In the genomic region with DNA sequence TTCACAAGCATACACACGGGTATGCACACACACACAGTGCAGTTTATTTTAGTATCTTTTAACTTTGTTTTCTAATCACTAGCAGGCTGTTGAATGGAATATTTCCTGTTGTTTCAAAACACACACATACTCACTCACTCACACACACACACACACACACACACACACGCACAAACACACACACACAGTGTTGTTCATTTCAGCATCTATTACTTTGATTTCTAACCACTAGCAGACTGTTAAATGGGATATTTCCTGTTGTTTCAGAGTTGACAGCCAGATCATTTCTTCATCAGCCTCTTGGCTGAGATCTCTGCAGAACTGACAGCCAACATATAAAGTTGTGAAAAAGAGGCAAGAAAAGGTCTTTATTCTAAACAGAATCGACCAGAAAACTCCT, we compare ENCODE assay signal across 18 mouse cellular contexts.
"Had no signal": no experiment of that assay in that cellular context is flagged by ENCODE, and none has a peak within 500 bp of the region (broad histone marks: within the 10 kb centered on the region; RNA-seq: fewer than 3 reads in every experiment).

No protein-coding gene starts in this region.

- H3K36me3 ChIP-seq: midbrain, embryonic 10.5 days; midbrain, embryonic 12.5 days; neural tube, embryonic 13.5 days; neural tube, embryonic 15.5 days had no signal

- H3K9me3 ChIP-seq: midbrain, embryonic 10.5 days; midbrain, embryonic 12.5 days; neural tube, embryonic 13.5 days; neural tube, embryonic 15.5 days had no signal

- H3K27ac ChIP-seq: midbrain, embryonic 10.5 days; midbrain, embryonic 12.5 days; neural tube, embryonic 13.5 days; neural tube, embryonic 15.5 days had no signal

- H3K9ac ChIP-seq: lung, embryonic 14.5 days; midbrain, embryonic 12.5 days; neural tube, embryonic 13.5 days; neural tube, embryonic 15.5 days had no signal

- ATAC-seq: midbrain, embryonic 16.5 days had no signal

- H3K4me2 ChIP-seq: lung, embryonic 14.5 days; midbrain, embryonic 12.5 days; neural tube, embryonic 13.5 days; neural tube, embryonic 15.5 days had no signal

- DNase-seq: lung, embryonic 14.5 days; lung, postnatal 10 days; lung, postnatal 4 days; midbrain, embryonic 14.5 days; retina, postnatal 1 day; right cerebral cortex, adult 18-20 months; right cerebral cortex, postnatal 25 days; right cerebral cortex, postnatal 4 days; spleen, adult 18-20 months; thymus, adult 18-20 months; thymus, postnatal 14 days; thymus, postnatal 36 days had no signal

- H3K27me3 ChIP-seq: midbrain, embryonic 12.5 days; neural tube, embryonic 13.5 days; neural tube, embryonic 15.5 days had no signal

- H3K4me3 ChIP-seq: midbrain, embryonic 10.5 days; midbrain, embryonic 12.5 days; myocyte; neural tube, embryonic 13.5 days; neural tube, embryonic 15.5 days had no signal

- H3K4me1 ChIP-seq: midbrain, embryonic 10.5 days; midbrain, embryonic 12.5 days; neural tube, embryonic 13.5 days; neural tube, embryonic 15.5 days had no signal
